Mouse (Mus musculus) spleen, adult 2 months (tissue): Measurements from ENCODE around the gene Plch2. TPM values are rescaled to one million over a fixed set of nuclear protein-coding genes. Genes with fewer than 3 reads are reported as not detected.

Experiments used
- DNase-seq, 2 experiments: peaks; one replicate each; pipeline versions ENCODE4 v3.0.0 to v3.0.0-alpha.2; 2012 to 2021; ENCODE audit warnings: low spot score in 2 of 2, low read depth in 1 of 2
- H3K27ac ChIP-seq: fragments of 200-500 bp; 2 replicates; pipeline ENCODE4 v1.5.1; 2012; ENCODE audit warnings: low read length, inconsistent platforms; ENCODE audit not compliant: insufficient read depth
- H3K27me3 ChIP-seq: fragments of 200-500 bp; 2 replicates; pipeline ENCODE4 v1.6.1; 2012; ENCODE audit warnings: mild to moderate bottlenecking, moderate library complexity, low read length, inconsistent platforms; ENCODE audit not compliant: control insufficient read depth, insufficient read depth
- H3K36me3 ChIP-seq: fragments of 200-500 bp; 2 replicates; pipeline ENCODE4 v1.6.1; 2012; ENCODE audit warnings: mild to moderate bottlenecking, low read length, inconsistent platforms; ENCODE audit not compliant: control insufficient read depth, insufficient read depth
- H3K4me1 ChIP-seq: fragments of 200-500 bp; 2 replicates; pipeline ENCODE4 v1.6.1; 2011; ENCODE audit warnings: inconsistent platforms; ENCODE audit not compliant: control insufficient read depth, insufficient read depth, insufficient read length
- H3K4me3 ChIP-seq: fragments of 200-500 bp; 2 replicates; pipeline ENCODE4 v1.5.1; 2011; ENCODE audit warnings: mild to moderate bottlenecking, inconsistent platforms; ENCODE audit not compliant: insufficient read depth, insufficient read length; ENCODE audit errors: extremely low read depth
- CTCF ChIP-seq: fragments of 200-500 bp; IDR thresholded peaks from 2 replicates; pipeline ENCODE4 v1.5.1; 2011; ENCODE audit warnings: mild to moderate bottlenecking, inconsistent platforms; ENCODE audit not compliant: insufficient read depth, insufficient read length, insufficient replicate concordance; ENCODE audit errors: extremely low read depth
- POLR2A ChIP-seq: fragments of 200-500 bp; IDR thresholded peaks from 2 replicates; pipeline ENCODE4 v1.6.1; 2011; ENCODE audit warnings: low read depth, low read length, inconsistent platforms
- WGBS: fragments of 180-500 bp; shearing (Covaris S2); methylation state at CpG from one replicate; pipeline ENCODE4 v1.1.7; 2018; 5-methylcytosine and 5-hydroxymethylcytosine counted together
- polyA plus RNA-seq: library from polyadenylated mRNA; depleted of rRNA; stranded (reverse); fragments of >200 nt; gene quantifications from 2 replicates; pipeline ENCODE4 v1.2.3, GENCODE M21; 2012; rRNA removed

Gene Plch2
- polyA plus RNA-seq, 1 experiment: 0.20 TPM

DNA sequence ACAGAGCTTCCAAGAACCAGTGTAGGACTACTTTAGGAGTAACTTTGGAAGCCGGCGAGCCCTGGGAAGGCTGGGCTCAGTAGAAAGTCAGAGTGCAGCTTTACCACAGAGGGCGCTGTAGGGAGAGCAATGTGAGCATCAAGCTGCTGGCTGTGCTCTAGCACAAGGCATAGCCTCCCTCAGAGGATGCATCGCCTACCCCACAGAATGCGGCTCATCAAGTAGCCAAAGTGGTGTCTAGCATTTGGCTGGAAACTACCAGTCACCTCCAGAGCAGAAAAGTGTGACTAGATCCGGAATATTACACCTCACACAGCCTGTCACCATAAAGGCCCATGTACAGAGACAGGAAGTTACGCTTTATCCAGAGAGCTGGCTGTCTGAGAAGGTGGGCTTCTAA is 120.8 kb downstream of the Plch2 start:
- Histone ChIP-seq H3K27me3 (no peaks in the 10 kb centered on the region), H3K4me3 (no peak overlapping the region), H3K36me3 (no peaks in the 10 kb centered on the region), H3K27ac (peak overlapping the region; percentile 78), H3K4me1 (peaks cover 10% of the 10 kb centered on the region)
- TF ChIP-seq POLR2A (no peak), CTCF (peak; percentile 22; the same call in 1 of the 2 replicates)
- WGBS: 85% methylated on average over 7 of the region's 7 CpGs
- DNase-seq: peak in 1 of 2 experiments; percentile 27

- H3K36me3 ChIP-seq: no peaks in the 10 kb centered on the region
- TF ChIP-seq CTCF: no peak
- no peak for TF ChIP-seq POLR2A
- no peak overlapping the region for H3K4me3 ChIP-seq
- no peaks in the 10 kb centered on the region for H3K27me3 ChIP-seq
- H3K4me1 ChIP-seq: peaks cover 10% of the 10 kb centered on the region
- no peak for DNase-seq
- 78% methylated on average over 2 of the region's 2 CpGs for WGBS
- H3K27ac ChIP-seq: peak overlapping the region; percentile 50
Observed at GRCm38 (mm10) chr4:154934800-154935199, 121.8 kb downstream of the Plch2 start.

GRCm38 (mm10) chr4:154933306-154933907 is 123.2 kb downstream of the Plch2 start:
- DNase-seq: no peak
- Histone ChIP-seq H3K4me1 (peaks cover 22% of the 10 kb centered on the region), H3K27me3 (no peaks in the 10 kb centered on the region), H3K36me3 (no peaks in the 10 kb centered on the region), H3K27ac (peak overlapping the region; percentile 43), H3K4me3 (no peak overlapping the region)
- 84% methylated on average over 13 of the region's 13 CpGs for WGBS
- no peak for TF ChIP-seq CTCF
- TF ChIP-seq POLR2A: no peak

Other genes starting within 250 kb of the Plch2 start
- gene Ttc34, start 219.3 kb downstream of the Plch2 start, polyA plus RNA-seq: 0.01 TPM in 1 of 2 replicates, not detected in the other
- 0.22 TPM in 2 replicates for gene Mmel1, start 187.2 kb downstream of the Plch2 start, polyA plus RNA-seq
- gene Fam213b, start 157.6 kb downstream of the Plch2 start, polyA plus RNA-seq: 22.2 and 33.6 TPM in 2 replicates
- gene Tnfrsf14, start 128.2 kb downstream of the Plch2 start, polyA plus RNA-seq: 210 and 232 TPM in 2 replicates
- gene Hes5, start 95.9 kb downstream of the Plch2 start, polyA plus RNA-seq: 5.4 and 10.5 TPM in 2 replicates
- gene Pank4, start 92.7 kb downstream of the Plch2 start, polyA plus RNA-seq: 58.0 and 69.5 TPM in 2 replicates
- gene Pex10, start 10.2 kb upstream of the Plch2 start, polyA plus RNA-seq: 14.3 and 14.4 TPM in 2 replicates
- 37.7 and 44.1 TPM in 2 replicates for gene Rer1, start 29.6 kb upstream of the Plch2 start, polyA plus RNA-seq
- gene Morn1, start 29.8 kb upstream of the Plch2 start, polyA plus RNA-seq: 3.6 and 3.7 TPM in 2 replicates
- 32.2 and 40.6 TPM in 2 replicates for gene Ski, start 165.8 kb upstream of the Plch2 start, polyA plus RNA-seq
- 43.2 and 64.8 TPM in 2 replicates for gene Faap20, start 193.0 kb upstream of the Plch2 start, polyA plus RNA-seq